Mouse (Mus musculus): ENCODE results near the gene Toe1. TPM values are rescaled to one million over a fixed set of nuclear protein-coding genes. Genes with fewer than 3 reads are reported as not detected.

The Toe1 gene
- total RNA-seq, 2 experiments from 2014 or later, result 16.2 to 19.4 TPM

DNA sequence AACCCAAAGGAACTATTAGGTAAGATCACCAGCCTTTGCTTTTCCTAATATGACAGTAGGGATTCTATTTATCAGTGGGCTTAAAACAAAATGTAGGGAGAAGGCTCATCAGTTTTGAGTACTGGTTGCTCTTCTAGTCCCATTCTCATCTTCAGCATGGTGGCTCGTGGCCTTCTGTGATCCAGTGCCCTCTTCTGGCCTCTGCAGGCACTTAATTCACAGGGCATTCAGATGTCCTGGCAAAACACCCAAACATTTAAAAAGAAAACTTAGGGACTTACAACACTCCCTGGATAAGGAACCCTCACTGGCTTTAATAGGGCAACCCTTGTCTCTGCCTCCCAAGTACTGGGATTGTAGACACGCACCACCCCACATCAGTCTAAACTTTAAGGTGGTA lies 13.2 kb downstream of the Toe1 start:
- no peak for DNase-seq

DNA sequence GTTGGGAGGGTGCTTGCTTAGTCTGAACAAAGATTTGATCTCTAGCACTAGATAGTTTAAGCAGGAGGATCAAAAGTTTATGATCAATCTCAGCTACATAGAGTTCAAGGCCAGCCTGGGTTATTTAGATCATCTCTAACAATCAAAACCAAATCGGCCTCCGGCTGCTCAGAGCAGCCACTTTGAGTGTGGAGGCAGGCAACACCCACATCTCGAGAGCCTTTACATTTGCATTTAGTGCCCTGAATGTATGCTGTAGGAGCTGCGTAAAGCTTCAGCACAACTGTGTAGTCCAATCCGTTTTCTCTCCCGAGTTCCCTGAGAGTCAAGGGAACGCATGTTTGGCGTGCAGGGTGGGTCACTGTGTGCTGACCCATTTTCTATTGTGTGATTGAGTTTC lies 15.0 kb downstream of the Toe1 start:
- no peak for DNase-seq

DNA sequence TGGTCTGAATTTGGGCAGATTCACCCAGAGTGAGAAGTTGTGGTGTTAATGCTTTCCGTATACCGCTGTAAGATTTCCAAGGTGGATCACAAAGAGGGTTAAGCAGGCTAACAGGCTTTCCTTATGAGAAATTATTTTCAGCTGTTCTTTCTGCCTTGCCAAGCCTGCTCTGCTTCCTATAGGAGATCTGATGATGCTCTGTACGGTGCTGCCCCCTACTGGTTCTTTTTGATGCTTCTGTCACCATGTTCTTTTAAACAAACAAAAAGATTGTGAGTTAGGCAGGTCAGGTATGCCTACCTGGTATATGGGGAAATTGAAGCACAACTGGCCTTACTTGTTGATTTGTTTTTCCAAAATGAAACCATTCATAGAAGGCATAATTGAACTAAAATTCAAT lies 18.5 kb downstream of the Toe1 start:
- DNase-seq, result peak; percentile 87

DNA sequence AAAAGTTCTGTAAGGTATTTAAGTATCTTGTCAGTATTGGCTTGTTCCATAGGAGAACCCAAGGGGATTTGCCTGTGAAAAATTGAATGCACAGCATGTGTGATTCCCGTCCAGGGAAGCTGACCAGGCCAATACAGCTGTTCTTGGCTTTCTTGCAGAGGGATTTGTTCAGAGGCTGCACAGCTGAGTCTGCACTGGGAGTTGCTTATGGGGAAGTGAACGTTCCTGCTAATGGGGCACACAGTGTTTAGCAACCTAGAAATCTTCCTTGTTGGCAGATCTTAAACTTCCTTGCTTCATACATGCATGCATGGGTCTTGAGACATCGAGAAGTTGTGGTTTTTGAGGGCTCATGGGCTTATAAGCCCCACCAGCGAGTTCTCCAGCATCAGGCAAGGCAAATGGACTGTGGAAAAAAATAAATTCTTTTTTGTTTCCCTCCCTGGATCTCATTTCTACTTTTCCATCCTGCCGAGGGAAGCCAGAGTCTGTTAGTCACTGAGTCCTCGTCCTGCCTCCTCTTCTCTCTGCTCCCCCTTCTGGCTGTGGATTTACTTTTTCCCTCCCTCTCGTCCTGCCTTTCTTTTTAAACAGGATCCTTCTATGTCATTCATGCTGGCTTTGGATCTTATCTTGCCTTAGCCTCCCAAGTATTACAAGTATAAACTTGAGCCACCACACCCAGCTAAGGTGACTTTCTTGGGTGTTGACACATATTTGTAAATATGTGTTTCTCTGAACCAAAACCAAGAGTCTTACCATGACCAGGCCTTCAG lies 19.3 kb downstream of the Toe1 start:
- no peak for DNase-seq

DNA sequence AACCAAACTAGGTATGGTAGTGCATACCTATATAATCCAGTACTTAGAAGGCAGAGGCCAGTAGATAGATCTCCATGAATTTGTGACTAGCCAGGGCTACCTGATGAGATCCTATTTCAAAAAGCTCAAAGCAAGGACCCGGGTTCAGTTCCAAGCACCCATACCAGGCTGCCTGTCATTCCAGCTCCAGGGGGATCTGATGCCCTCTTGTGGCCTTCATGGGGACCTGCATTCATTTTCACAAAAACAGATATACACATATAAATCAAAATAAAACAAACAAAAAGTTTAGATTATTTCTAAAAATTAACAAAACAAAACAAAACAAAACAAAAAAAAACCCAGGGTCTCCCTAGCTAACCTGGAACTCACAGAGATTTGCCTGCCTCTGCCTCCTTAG lies 20.9 kb downstream of the Toe1 start:
- no peak for DNase-seq

DNA sequence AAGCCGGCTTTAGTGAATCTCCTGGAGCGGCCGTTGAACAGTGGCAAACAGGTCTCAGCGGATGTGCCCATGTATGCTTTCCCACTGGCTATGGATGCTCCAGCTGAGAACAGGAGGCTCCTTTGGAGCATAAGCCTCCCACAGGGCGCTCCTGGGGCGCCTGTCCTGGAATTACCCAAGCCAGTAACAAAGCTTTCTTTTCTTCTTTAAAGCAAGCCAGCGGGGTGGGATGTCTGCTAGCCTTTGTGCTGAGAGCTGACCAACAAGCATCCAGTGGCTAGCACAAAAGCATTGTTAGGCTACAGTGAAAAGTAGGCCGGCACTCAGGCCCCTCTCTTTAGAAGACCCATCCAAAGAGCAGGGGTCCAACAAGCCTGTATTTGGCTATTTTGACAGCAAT lies 25.3 kb downstream of the Toe1 start:
- DNase-seq, result no peak

DNA sequence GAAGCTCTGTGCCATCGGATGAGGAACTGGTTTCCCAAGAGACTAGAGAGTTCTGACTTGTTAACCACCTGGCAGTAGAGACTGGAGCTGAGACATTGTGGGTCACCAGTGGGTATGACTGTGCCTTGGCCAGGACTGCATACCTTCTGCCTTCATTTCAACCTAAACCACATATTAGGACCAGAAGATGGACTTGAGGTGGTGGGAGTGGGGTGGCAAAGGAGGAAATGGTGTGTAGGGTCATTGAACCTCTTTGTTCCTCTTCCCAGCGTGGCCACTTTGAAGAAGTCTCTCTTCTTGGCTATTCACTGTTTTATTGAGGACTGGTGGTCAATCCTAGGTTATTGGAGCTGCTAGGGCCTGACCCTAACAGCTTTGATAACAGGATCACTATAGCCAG lies 26.1 kb downstream of the Toe1 start:
- DNase-seq, result no peak

DNA sequence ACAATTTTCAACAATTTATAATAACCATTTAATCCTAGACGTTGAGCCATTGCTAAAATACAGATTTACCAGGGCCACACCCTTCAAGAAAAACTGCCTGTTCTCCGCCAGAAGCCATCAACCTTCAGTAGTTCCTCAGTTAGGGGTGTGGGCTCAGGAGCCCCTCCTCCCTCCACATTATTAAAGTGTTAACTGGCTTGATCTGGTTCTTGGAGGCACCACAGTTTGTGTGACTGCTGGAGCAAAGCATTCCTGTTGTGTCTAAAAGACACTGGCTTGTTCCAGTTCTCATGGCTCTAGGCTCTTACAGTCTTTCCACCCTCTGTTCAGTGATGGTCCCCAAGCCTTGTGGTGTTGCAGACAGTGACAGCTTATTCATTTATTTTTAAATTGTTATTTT lies 26.9 kb downstream of the Toe1 start:
- DNase-seq, result no peak

DNA sequence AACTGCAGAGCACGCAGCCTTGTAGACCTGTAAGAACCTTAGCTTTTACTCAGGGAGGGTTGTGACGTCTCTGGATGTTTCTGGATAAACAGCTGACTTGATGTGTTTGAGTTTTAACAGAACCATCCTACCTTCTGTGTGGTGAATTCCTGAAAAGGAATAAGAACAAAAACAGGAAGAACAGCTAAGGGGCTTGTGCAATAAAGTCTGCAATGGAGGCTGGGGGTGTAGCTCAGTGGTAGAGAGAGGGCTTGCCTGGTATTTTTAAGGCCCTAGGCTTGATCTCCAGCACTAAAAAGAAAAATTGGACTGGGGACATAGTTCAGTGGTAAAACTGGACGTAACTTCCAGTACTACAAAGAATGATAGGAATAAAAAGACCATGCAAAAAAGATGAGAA lies 30.4 kb downstream of the Toe1 start:
- no peak for DNase-seq

DNA sequence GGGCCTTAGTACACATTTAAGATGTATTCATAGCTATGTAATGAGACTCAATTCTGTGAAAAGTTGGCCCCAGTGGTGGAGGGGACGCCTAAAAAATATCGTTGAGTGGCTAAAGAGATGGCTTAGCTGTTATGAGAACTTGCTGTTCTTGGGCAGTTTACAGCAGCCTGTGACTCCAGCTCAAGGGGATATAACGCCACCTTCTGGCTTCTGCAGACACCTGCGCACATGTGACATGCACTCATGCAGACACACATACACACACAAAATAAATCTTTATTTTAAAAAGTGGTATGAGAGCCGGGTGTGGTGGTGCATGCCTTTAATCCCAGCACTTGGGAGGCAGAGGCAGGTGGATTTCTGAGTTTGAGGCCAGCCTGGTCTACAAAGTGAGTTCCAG lies 31.0 kb downstream of the Toe1 start:
- no peak for DNase-seq

DNA sequence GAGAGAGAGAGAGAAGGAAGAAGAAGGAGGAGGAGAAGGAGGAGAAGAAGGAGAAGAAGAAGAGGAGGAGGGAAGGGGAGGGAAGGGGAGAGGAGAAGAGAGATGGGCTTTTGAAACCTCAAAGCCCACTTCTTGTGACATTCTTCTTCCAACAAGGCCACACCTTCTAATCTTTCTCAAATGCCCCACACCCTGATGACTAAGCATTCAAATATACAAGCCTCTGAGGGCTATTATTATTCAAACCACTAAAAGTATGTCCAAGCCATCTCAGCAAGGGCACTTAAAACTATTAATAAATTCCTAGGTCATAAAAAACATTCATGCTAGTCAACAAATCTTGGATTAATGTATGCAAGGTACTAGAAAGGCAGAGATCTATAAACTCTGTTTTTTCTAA lies 38.4 kb downstream of the Toe1 start:
- DNase-seq, result no peak

DNA sequence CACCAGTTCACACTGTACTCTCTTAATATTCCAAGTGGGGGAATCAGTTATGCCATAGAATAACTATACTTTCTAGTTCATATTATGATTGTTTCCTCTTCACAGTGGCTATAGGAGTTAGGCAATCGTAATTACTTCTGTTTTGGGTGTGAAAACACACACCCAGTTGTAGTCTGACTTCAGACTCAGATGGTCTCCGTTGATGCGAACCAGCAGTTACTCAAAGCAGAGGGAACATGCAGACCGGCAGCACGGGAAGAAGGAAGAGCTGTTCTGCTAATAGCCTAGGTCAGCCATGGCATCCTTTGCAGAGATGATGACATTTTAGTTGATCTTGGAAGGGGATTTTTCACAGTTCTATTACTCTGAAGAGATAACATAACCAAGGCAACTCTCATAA lies 38.9 kb downstream of the Toe1 start:
- no peak for DNase-seq

DNA sequence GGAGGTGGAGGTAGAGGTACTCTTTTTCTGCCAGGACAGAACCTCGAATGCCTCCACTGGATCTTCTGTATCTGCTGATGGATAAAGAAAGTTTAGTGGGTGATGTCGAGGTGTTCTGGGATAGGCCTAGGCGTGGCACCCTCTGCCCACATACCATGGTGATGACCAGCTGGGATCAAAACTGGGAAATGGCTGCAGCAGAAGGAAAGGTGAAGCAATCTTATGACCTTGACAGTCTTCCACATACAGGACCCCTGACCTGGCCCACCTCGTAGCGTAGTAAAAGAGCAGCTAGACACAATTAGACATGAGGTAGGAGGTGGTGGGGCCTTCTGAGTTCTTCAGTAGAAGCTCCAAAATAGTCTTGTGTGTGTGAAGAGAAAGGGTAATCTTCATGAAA lies 43.4 kb downstream of the Toe1 start:
- no peak for DNase-seq

DNA sequence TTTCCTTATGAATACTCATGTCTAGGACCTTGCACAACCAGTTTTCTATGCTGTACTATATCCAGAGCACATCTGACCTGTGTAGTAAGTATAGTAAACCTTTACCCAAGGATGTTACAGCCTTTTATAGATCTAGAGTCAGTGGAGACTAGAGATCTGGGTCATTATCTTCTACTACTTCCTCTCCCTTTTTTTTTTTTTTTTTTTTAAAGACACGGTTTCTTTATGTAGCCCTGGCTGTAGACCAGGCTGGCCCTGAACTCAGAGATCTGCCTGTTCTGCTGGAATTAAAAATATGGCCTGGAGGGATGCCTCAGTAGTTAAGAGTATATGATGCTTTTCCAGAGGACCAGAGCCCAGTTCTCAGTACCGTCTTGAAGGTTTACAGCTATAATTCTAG lies 45.5 kb downstream of the Toe1 start:
- DNase-seq, result no peak

DNA sequence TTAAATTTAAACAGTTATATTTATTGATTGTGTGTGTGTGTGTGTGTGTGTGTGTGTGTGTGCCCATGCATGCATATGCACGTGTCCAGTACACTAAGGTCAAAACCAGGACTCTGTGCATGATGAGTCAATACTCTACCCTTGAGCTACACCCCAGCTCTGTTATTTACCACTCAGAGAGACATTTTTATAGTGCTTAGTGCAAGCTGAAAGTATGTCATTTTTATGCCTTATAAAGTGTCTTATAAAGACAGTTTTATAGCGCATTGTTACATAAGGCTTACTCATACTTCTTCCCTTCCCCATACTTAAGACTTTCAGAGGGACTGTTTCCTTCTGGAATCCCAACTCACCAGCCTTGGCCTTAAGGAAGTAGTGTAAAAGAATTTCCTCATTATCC lies 57.7 kb downstream of the Toe1 start:
- no peak for DNase-seq

Other genes with a start within 250 kb of the Toe1 start
- gene Gpbp1l1, start 250.0 kb downstream of the Toe1 start, total RNA-seq (2021), result 10 to 100 TPM; 72.4 to 81.2 TPM
- gene Ccdc17, start 211.0 kb downstream of the Toe1 start, total RNA-seq (2021), result 10 to 100 TPM in 1 of 2 experiments, 1 to 10 TPM in 1; 5.8 to 13.8 TPM
- gene Nasp, start 179.7 kb downstream of the Toe1 start, total RNA-seq (2021), result 10 to 100 TPM; 46.4 to 48.1 TPM
- gene Akr1a1, start 156.0 kb downstream of the Toe1 start, total RNA-seq (2021), result 100 to 1,000 TPM; 646 to 659 TPM
- gene Prdx1, start 122.1 kb downstream of the Toe1 start, total RNA-seq (2021), result 100 to 1,000 TPM; 573 to 689 TPM
- gene Mmachc, start 99.2 kb downstream of the Toe1 start, total RNA-seq (2021), result 10 to 100 TPM; 32.2 to 40.4 TPM
- 10 to 100 TPM; 18.6 to 20.2 TPM for gene Ccdc163, start 99.1 kb downstream of the Toe1 start, total RNA-seq (2021)
- gene Tesk2, start 86.7 kb downstream of the Toe1 start, total RNA-seq (2021), result 1 to 10 TPM; 5.1 to 5.7 TPM
- gene Mutyh, start 83 bp upstream of the Toe1 start, total RNA-seq (2021), result 1 to 10 TPM; 4.2 to 4.7 TPM
- 1 to 10 TPM; 5.2 to 9.2 TPM for gene Hpdl, start 14.1 kb upstream of the Toe1 start, total RNA-seq (2021)
- gene Zswim5, start 69.7 kb upstream of the Toe1 start, total RNA-seq (2021), result 1 to 10 TPM; 3.0 to 3.2 TPM
- gene Urod, start 186.8 kb upstream of the Toe1 start, total RNA-seq (2021), result 100 to 1,000 TPM; 122 to 150 TPM
- gene Hectd3, start 187.7 kb upstream of the Toe1 start, total RNA-seq (2021), result 10 to 100 TPM; 24.8 to 27.0 TPM
- gene Eif2b3, start 211.8 kb upstream of the Toe1 start, total RNA-seq (2021), result 10 to 100 TPM; 29.3 to 32.3 TPM